ENCODE assay signal across 9 mouse cellular contexts in genomic region chr5:123049271-123049670, GRCm38 (mm10). TPM values are rescaled to one million over a fixed set of nuclear protein-coding genes. Genes with fewer than 3 reads are reported as not detected.
DNase-seq lines count a peak whose midpoint lies in the region; ATAC-seq and TF ChIP-seq lines count a peak whose summit lies in the region.
"Had no signal": no experiment of that assay in that cellular context is flagged by ENCODE, and none has a peak within 500 bp of the region (broad histone marks: within the 10 kb centered on the region; RNA-seq: fewer than 3 reads in every experiment).

No protein-coding gene starts in this region.

- H3K4me2 ChIP-seq in hindbrain, embryonic 12.5 days (replicated peaks): peak overlapping the region; percentile 43
- peak overlapping the region; percentile 54 for H3K4me2 ChIP-seq in liver, postnatal 0 days (ENCODE audit: low read depth, low read length)
- H3K4me2 ChIP-seq in neural tube, embryonic 12.5 days (replicated peaks): peak overlapping the region; percentile 46

- DNase-seq in left cerebral cortex, postnatal 4 days: peak; percentile 26
- no peak for DNase-seq in left cerebral cortex, postnatal 36 days (ENCODE audit: low spot score in 2 of 2)
- DNase-seq in embryo, embryonic 9.5 days (ENCODE audit: extremely low spot score): peak; percentile 64
- DNase-seq in liver, postnatal 0 days: no peak
- no peak for DNase-seq in cerebellum, adult 11-12 months
- no peak for DNase-seq in urinary bladder, postnatal 14 days (ENCODE audit: low spot score)

- WGBS in hindbrain, embryonic 12.5 days: 4% methylated on average over 12 of the region's 12 CpGs
- WGBS in liver, postnatal 0 days (ENCODE audit: insufficient replicate concordance): 5% methylated on average over 12 of the region's 12 CpGs
- 4% methylated on average over 12 of the region's 12 CpGs for WGBS in neural tube, embryonic 12.5 days

- no peaks in the 10 kb centered on the region for H3K27me3 ChIP-seq in hindbrain, embryonic 12.5 days
- H3K27me3 ChIP-seq in liver, postnatal 0 days (ENCODE audit: insufficient read depth, low read length): no peaks in the 10 kb centered on the region
- H3K27me3 ChIP-seq in neural tube, embryonic 12.5 days (replicated peaks): no peaks in the 10 kb centered on the region

- H3K4me1 ChIP-seq in hindbrain, embryonic 12.5 days: peaks cover 6% of the 10 kb centered on the region
- peaks cover 8% of the 10 kb centered on the region for H3K4me1 ChIP-seq in liver, postnatal 0 days (ENCODE audit: insufficient read depth)
- no peaks in the 10 kb centered on the region for H3K4me1 ChIP-seq in neural tube, embryonic 12.5 days

- H3K9ac ChIP-seq in hindbrain, embryonic 12.5 days: 0 out of 2 replicates have a peak overlapping the region, but pooled peaks have one; percentile 27
- 0 out of 2 replicates have a peak overlapping the region, but pooled peaks have one; percentile 13 for H3K9ac ChIP-seq in liver, postnatal 0 days (replicated peaks)
- H3K9ac ChIP-seq in neural tube, embryonic 12.5 days: 0 out of 2 replicates have a peak overlapping the region, but pooled peaks have one; percentile 26

- H3K36me3 ChIP-seq in hindbrain, embryonic 12.5 days: no peaks in the 10 kb centered on the region
- no peaks in the 10 kb centered on the region for H3K36me3 ChIP-seq in liver, postnatal 0 days (replicated peaks; ENCODE audit: insufficient read depth, low read length)
- H3K36me3 ChIP-seq in neural tube, embryonic 12.5 days: no peaks in the 10 kb centered on the region

- no peak overlapping the region; the same call in 1 of the 2 replicates for H3K27ac ChIP-seq in hindbrain, embryonic 12.5 days
- H3K27ac ChIP-seq in liver, postnatal 0 days (ENCODE audit: low read depth): no peak overlapping the region
- H3K27ac ChIP-seq in neural tube, embryonic 12.5 days: no peak overlapping the region

- 0 out of 2 replicates have a peak, but pooled peaks have one; percentile 24 for TF ChIP-seq CTCF in liver, postnatal 0 days (IDR thresholded peaks at IDR 0.05; ENCODE audit: low read depth)

- H3K9me3 ChIP-seq in hindbrain, embryonic 12.5 days (replicated peaks): no peaks in the 10 kb centered on the region
- H3K9me3 ChIP-seq in liver, postnatal 0 days (ENCODE audit: low read length): no peaks in the 10 kb centered on the region
- no peaks in the 10 kb centered on the region for H3K9me3 ChIP-seq in neural tube, embryonic 12.5 days

- intact Hi-C loops in left cerebral cortex, postnatal 4 days (cut with DNase I): loop anchor here (10.0 kb wide), 1 partner anchor 74 kb away; no protein-coding TSS in a partner anchor
- intact Hi-C loops in left cerebral cortex, postnatal 36 days (cut with DNase I): loop anchor here (2.0 to 5.0 kb wide), 3 partner anchors 37 to 122 kb away; no protein-coding TSS in a partner anchor

- peak overlapping the region; percentile 11; the same call in 1 of the 2 replicates for H3K4me3 ChIP-seq in hindbrain, embryonic 12.5 days
- H3K4me3 ChIP-seq in liver, postnatal 0 days (ENCODE audit: low read depth, low read length): no peak overlapping the region
- no peak overlapping the region for H3K4me3 ChIP-seq in neural tube, embryonic 12.5 days

- no peak for ATAC-seq in hindbrain, embryonic 12.5 days (ENCODE audit: low FRiP score)
- ATAC-seq in liver, postnatal 0 days: no peak
- no peak for ATAC-seq in neural tube, embryonic 12.5 days (ENCODE audit: low FRiP score, low read depth)

- TF ChIP-seq EP300 in liver, postnatal 0 days (IDR thresholded peaks at IDR 0.05; ENCODE audit: low read depth): no peak

RNA-seq across cellular contexts. Expression of gene Morn3, which starts 2.5 kb away (rescaled TPM):
- not detected for total RNA-seq in left cerebral cortex, postnatal 4 days (2021)
- total RNA-seq in left cerebral cortex, postnatal 36 days (2021): not detected
- polyA plus RNA-seq in hindbrain, embryonic 12.5 days (2016; fragmentation: Nextera tagmentation; extraction: Ambion mirVana): 0.35 and 0.73 TPM in 2 replicates
- polyA plus RNA-seq in liver, postnatal 0 days (2015; fragmentation: Nextera tagmentation; extraction: Ambion mirVana): not detected in 2 replicates
- polyA plus RNA-seq in neural tube, embryonic 12.5 days (2016; fragmentation: Nextera tagmentation; extraction: Ambion mirVana): not detected in 2 replicates
- polyA plus RNA-seq: small intestine, adult 2 months had no signal

RNA-seq across cellular contexts. Expression of gene Tmem120b, which starts 18.9 kb away (rescaled TPM):
- 10 to 100 TPM; 25.0 to 28.6 TPM for total RNA-seq in left cerebral cortex, postnatal 4 days (2021)
- total RNA-seq in left cerebral cortex, postnatal 36 days (2021): 10 to 100 TPM; 13.2 to 17.7 TPM
- 14.3 and 17.8 TPM in 2 replicates for polyA plus RNA-seq in hindbrain, embryonic 12.5 days (2016; fragmentation: Nextera tagmentation; extraction: Ambion mirVana)
- 12.0 and 12.8 TPM in 2 replicates for polyA plus RNA-seq in liver, postnatal 0 days (2015; fragmentation: Nextera tagmentation; extraction: Ambion mirVana)
- polyA plus RNA-seq in neural tube, embryonic 12.5 days (2016; fragmentation: Nextera tagmentation; extraction: Ambion mirVana): 17.4 and 19.4 TPM in 2 replicates

RNA-seq across cellular contexts. Expression of gene Orai1, which starts 34.4 kb away (rescaled TPM):
- total RNA-seq in left cerebral cortex, postnatal 4 days (2021): 10 to 100 TPM; 13.2 to 14.2 TPM
- 1 to 10 TPM; 7.0 to 7.9 TPM for total RNA-seq in left cerebral cortex, postnatal 36 days (2021)
- polyA plus RNA-seq in hindbrain, embryonic 12.5 days (2016; fragmentation: Nextera tagmentation; extraction: Ambion mirVana): 13.5 and 13.6 TPM in 2 replicates
- 12.4 and 13.1 TPM in 2 replicates for polyA plus RNA-seq in liver, postnatal 0 days (2015; fragmentation: Nextera tagmentation; extraction: Ambion mirVana)
- polyA plus RNA-seq in neural tube, embryonic 12.5 days (2016; fragmentation: Nextera tagmentation; extraction: Ambion mirVana): 13.9 and 14.2 TPM in 2 replicates

RNA-seq across cellular contexts. Expression of gene Kdm2b, which starts 59.6 kb away (rescaled TPM):
- total RNA-seq in left cerebral cortex, postnatal 4 days (2021): 100 to 1,000 TPM; 140 to 144 TPM
- 10 to 100 TPM; 23.7 to 27.3 TPM for total RNA-seq in left cerebral cortex, postnatal 36 days (2021)
- polyA plus RNA-seq in hindbrain, embryonic 12.5 days (2016; fragmentation: Nextera tagmentation; extraction: Ambion mirVana): 112 and 115 TPM in 2 replicates
- 7.6 and 8.3 TPM in 2 replicates for polyA plus RNA-seq in liver, postnatal 0 days (2015; fragmentation: Nextera tagmentation; extraction: Ambion mirVana)
- polyA plus RNA-seq in neural tube, embryonic 12.5 days (2016; fragmentation: Nextera tagmentation; extraction: Ambion mirVana): 105 and 106 TPM in 2 replicates

Comparison
In these comparisons a context has a peak if more than half of its experiments do, and no peak if none do; other contexts are left out.
1. DNase-seq: peak in left cerebral cortex, postnatal 4 days (single experiment) and embryo, embryonic 9.5 days (single experiment); none in left cerebral cortex, postnatal 36 days (0 of 2), liver, postnatal 0 days (single experiment), cerebellum, adult 11-12 months (single experiment) and urinary bladder, postnatal 14 days (single experiment).
2. Peak in every context shown above with its lines, with median percentiles within 50 percentile points of each other: H3K4me2 ChIP-seq and H3K9ac ChIP-seq.